Mouse (Mus musculus): ENCODE measurements around the gene Grm5.

Grm5 gene

GRCm38 (mm10) chr7:88159542-88160241 lies 575.7 kb downstream of the Grm5 start:
- DNase-seq (ENCODE audit: low read depth, low spot score): no peak

DNA sequence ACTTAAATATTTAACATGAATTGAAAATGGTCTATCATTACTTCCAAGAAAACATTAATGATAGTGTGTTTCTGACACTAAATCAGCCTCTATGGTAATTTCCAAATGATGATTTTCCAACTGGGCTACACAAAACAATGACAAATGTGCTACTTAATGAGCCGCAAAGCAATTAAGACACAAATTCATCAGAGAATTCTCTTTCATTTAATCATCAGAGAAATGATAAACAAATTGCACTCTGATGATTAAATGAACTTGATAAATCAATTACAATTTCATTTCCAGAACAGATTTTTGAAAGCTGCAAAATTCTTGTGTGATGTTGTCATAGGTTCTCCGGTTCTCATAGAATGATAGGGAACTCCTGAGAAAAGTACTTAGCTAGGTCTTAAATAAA lies 577.6 kb downstream of the Grm5 start:
- DNase-seq (ENCODE audit: low read depth, low spot score): no peak

Data from retina, adult 2 months (tissue).